Mouse (Mus musculus) ovary, postnatal 10 days (tissue): ENCODE data around the gene Card6.

Experiments
- DNase-seq: peaks from one replicate; pipeline ENCODE4 v3.0.0; 2022; ENCODE audit warnings: low spot score

Card6 gene

GRCm38 (mm10) chr15:5086162-5086561, 22.2 kb downstream of the Card6 start:
- no peak for DNase-seq

GRCm38 (mm10) chr15:5081235-5081634, 27.1 kb downstream of the Card6 start:
- DNase-seq, result no peak

- no peak for DNase-seq
Observed at GRCm38 (mm10) chr15:5068801-5069518, 39.4 kb downstream of the Card6 start.

GRCm38 (mm10) chr15:5063635-5064034, 44.7 kb downstream of the Card6 start, which contains the start of gene C7:
Gene C7 (minus strand): TSS chr15:5063740.
- DNase-seq, result no peak
